Mouse (Mus musculus): Measurements from ENCODE around the gene Eftud2.

GRCm38 (mm10) chr11:102924557-102925350, 44.0 kb upstream of the Eftud2 start, which contains the start of gene Kif18b:
- TF ChIP-seq CTCF (IDR thresholded peaks at IDR 0.05; ENCODE audit: low read depth) = no peak
- no peak for TF ChIP-seq EP300 (IDR thresholded peaks at IDR 0.05; ENCODE audit: low read depth)

All from heart, postnatal 0 days (tissue).